Mouse (Mus musculus) embryonic facial prominence, embryonic 13.5 days (tissue): ENCODE measurements around the gene Dcp1b. TPM values are rescaled to one million over a fixed set of nuclear protein-coding genes. Genes with fewer than 3 reads are reported as not detected.

Experiments
- ATAC-seq: fragments of 200-750 bp; cut with Nextera tagmentation; 2 replicates; pipeline ENCODE4 v1.8.0; 2017; ENCODE audit warnings: low read depth; ENCODE audit not compliant: insufficient number of reproducible peaks, insufficient read depth, low FRiP score, low TSS enrichment
- H3K27ac ChIP-seq: fragments of 300-500 bp; sonication (generic); 2 replicates; pipeline ENCODE4 v1.5.1; 2015; ENCODE audit warnings: moderate library complexity, mild to moderate bottlenecking, inconsistent platforms
- H3K27me3 ChIP-seq: fragments of 300-500 bp; sonication (generic); 2 replicates; pipeline ENCODE4 v1.6.1; 2015; ENCODE audit warnings: mild to moderate bottlenecking, inconsistent platforms
- H3K36me3 ChIP-seq: fragments of 300-500 bp; sonication (generic); 2 replicates; pipeline ENCODE4 v1.6.1; 2015; ENCODE audit warnings: mild to moderate bottlenecking, inconsistent platforms
- H3K4me1 ChIP-seq: fragments of 300-500 bp; sonication (generic); 2 replicates; pipeline ENCODE4 v1.6.1; 2015; ENCODE audit warnings: inconsistent platforms
- H3K4me2 ChIP-seq: fragments of 300-500 bp; sonication (generic); 2 replicates; pipeline ENCODE4 v1.6.1; 2015; ENCODE audit warnings: moderate library complexity, mild to moderate bottlenecking, inconsistent platforms
- H3K4me3 ChIP-seq: fragments of 300-500 bp; sonication (generic); 2 replicates; pipeline ENCODE4 v1.5.1; 2015; ENCODE audit warnings: mild to moderate bottlenecking, inconsistent platforms
- H3K9ac ChIP-seq: fragments of 300-500 bp; sonication (generic); 2 replicates; pipeline ENCODE4 v1.6.1; 2015; ENCODE audit warnings: mild to moderate bottlenecking, inconsistent platforms
- H3K9me3 ChIP-seq: fragments of 300-500 bp; sonication (generic); 2 replicates; pipeline ENCODE4 v1.6.1; 2016; ENCODE audit warnings: inconsistent platforms
- WGBS: fragments of 180-500 bp; shearing (Covaris S2); methylation state at CpG from one replicate; pipeline ENCODE4 v1.1.7; 2015; ENCODE audit warnings: mixed read lengths; 5-methylcytosine and 5-hydroxymethylcytosine counted together
- polyA plus RNA-seq: library from polyadenylated mRNA; unstranded; fragments of >200 nt; fragmentation: Nextera tagmentation; extraction: Ambion mirVana; gene quantifications from 2 replicates; pipeline ENCODE4 v1.2.1, GENCODE M21; 2015

Dcp1b gene
- polyA plus RNA-seq, 1 experiment from 2014 or later = 9.6 TPM

GRCm38 (mm10) chr6:119217661-119218060 lies 42.6 kb downstream of the Dcp1b start:
- Histone ChIP-seq H3K4me1 (no peaks in the 10 kb centered on the region), H3K4me2 (no peak overlapping the region), H3K9me3 (no peaks in the 10 kb centered on the region), H3K9ac (no peak overlapping the region), H3K4me3 (no peak overlapping the region), H3K27me3 (no peaks in the 10 kb centered on the region), H3K27ac (no peak overlapping the region), H3K36me3 (peaks cover 66% of the 10 kb centered on the region)
- ATAC-seq = no peak
- WGBS = 73% methylated on average over 4 of the region's 4 CpGs

DNA sequence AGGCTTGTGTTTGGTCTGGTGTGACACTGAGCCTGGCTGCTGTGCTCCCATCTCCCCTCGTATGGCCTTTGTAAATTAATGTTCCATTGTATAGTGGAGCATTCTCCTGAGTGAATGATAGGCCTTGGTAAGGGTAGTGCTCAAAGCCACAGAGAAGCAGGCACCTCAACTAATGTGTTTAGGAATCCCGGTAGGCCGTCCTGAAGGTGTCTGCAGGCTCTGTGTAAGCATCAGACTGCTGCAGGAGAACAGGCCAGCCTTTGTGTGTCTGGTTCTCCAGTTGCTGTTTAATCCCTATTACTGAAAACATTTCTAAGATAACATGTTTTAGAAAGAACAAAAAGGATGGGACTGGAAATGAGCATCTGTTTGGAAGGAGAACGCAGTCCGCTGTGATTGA lies 43.5 kb downstream of the Dcp1b start:
- H3K9ac ChIP-seq = no peak overlapping the region
- no peaks in the 10 kb centered on the region for H3K9me3 ChIP-seq
- 85% methylated on average over 5 of the region's 5 CpGs for WGBS
- H3K36me3 ChIP-seq = peaks cover 57% of the 10 kb centered on the region
- ATAC-seq = no peak
- no peak overlapping the region for H3K4me3 ChIP-seq
- no peak overlapping the region for H3K4me2 ChIP-seq
- H3K27me3 ChIP-seq = no peaks in the 10 kb centered on the region
- H3K27ac ChIP-seq = no peak overlapping the region
- H3K4me1 ChIP-seq = no peaks in the 10 kb centered on the region

DNA sequence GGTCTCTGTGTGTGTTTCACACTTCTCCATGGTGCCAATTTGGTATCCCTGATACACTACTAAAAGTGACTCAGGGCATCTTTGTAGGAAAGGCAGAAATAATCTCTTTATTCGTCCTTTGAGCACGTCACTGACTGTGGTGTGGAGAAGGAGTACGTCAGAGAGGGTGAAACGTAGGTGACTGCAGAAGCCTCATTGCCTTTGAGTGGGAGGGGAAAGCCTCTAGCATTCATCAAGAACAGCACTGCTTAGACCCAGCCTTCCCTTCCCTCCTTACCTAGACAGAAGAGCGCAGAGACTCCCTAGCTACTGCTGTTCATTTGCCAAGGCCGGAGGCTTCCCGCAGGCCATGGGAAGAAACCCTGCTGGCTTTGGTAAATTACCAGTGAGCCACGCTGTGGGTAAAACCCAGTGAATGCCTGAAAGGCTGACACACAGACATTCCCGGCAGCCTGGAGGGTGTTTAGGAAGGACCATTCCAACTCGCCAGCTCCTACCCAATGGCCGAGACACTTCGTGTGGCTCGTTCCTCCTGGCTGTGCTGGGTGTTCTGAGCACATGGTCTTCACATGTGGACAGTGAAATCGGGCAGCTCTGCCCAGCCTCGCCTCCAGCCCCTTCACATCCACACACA lies 44.3 kb downstream of the Dcp1b start:
- no peak for ATAC-seq

DNA sequence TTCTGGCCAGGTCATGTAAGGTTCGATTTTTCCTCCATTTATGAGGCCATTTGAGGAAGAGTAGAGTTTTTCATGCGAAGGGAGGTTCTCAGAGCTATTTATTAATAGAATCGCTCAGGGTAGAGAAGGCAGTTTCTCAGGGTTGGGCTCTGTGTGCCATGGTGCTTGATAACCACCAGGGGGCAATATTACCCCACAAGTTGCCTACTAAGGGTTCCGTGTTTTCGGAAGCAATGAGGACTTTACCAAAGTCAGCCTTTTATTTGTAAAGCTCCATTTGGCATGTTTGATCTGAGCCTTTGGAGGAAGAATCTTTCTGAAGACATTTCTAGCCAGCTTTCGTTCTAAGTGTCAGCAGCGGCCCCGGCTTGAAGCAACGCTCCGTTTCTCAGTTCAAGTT lies 45.2 kb downstream of the Dcp1b start:
- no peak overlapping the region for H3K9ac ChIP-seq
- H3K27ac ChIP-seq = no peak overlapping the region
- WGBS = 54% methylated on average over 10 of the region's 10 CpGs
- H3K27me3 ChIP-seq = no peaks in the 10 kb centered on the region
- no peak overlapping the region for H3K4me3 ChIP-seq
- no peak for ATAC-seq
- no peak overlapping the region for H3K4me2 ChIP-seq
- no peaks in the 10 kb centered on the region for H3K4me1 ChIP-seq
- no peaks in the 10 kb centered on the region for H3K9me3 ChIP-seq
- peaks cover 44% of the 10 kb centered on the region for H3K36me3 ChIP-seq

More for the DNA sequence above, 44.3 kb downstream of the Dcp1b start:
- H3K4me1 ChIP-seq = no peaks in the 10 kb centered on the region
- H3K9ac ChIP-seq = no peak overlapping the region
- H3K4me3 ChIP-seq = no peak overlapping the region
- no peaks in the 10 kb centered on the region for H3K27me3 ChIP-seq
- 71% methylated on average over 15 of the region's 15 CpGs for WGBS
- no peak overlapping the region for H3K4me2 ChIP-seq
- no peak overlapping the region for H3K27ac ChIP-seq
- H3K36me3 ChIP-seq = peaks cover 53% of the 10 kb centered on the region
- no peaks in the 10 kb centered on the region for H3K9me3 ChIP-seq

GRCm38 (mm10) chr6:119224451-119225195 lies 49.6 kb downstream of the Dcp1b start:
- Histone ChIP-seq H3K27me3 (no peaks in the 10 kb centered on the region), H3K9me3 (no peaks in the 10 kb centered on the region), H3K36me3 (peaks cover 17% of the 10 kb centered on the region), H3K4me1 (no peaks in the 10 kb centered on the region), H3K4me2 (no peak overlapping the region), H3K27ac (no peak overlapping the region), H3K4me3 (no peak overlapping the region), H3K9ac (no peak overlapping the region)
- whole genome bisulfite sequencing = 79% methylated on average over 13 of the region's 13 CpGs
- ATAC-seq = no peak

- ATAC-seq = no peak
- no peak overlapping the region for H3K4me2 ChIP-seq
- 83% methylated on average over 12 of the region's 12 CpGs for WGBS
- peaks cover 16% of the 10 kb centered on the region for H3K36me3 ChIP-seq
- no peaks in the 10 kb centered on the region for H3K9me3 ChIP-seq
- H3K4me1 ChIP-seq = no peaks in the 10 kb centered on the region
- no peaks in the 10 kb centered on the region for H3K27me3 ChIP-seq
- H3K4me3 ChIP-seq = no peak overlapping the region
- H3K27ac ChIP-seq = no peak overlapping the region
- H3K9ac ChIP-seq = no peak overlapping the region
Measured at GRCm38 (mm10) chr6:119225226-119225625, 50.2 kb downstream of the Dcp1b start.

DNA sequence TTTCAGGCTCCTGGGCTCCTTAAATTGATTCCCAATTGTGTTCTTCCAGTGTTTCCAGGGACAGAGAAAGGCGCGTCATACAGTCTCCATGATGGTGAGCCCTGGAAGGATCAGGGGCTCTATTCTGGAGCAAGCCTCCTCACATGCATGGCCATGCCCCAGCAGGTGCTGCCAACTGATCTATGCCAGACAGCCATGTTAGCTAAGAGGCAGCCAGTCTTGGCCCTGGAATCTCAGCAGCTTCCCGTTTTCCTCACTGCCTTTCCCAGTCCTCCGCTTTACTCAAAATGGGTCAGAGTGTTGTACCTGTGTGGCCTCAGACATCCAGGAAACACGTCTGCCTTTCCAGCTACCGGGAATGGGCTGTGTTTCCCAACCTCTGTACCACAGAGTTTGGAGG lies 50.7 kb downstream of the Dcp1b start:
- WGBS = 87% methylated on average over 6 of the region's 6 CpGs
- no peak overlapping the region for H3K27ac ChIP-seq
- no peaks in the 10 kb centered on the region for H3K9me3 ChIP-seq
- H3K4me1 ChIP-seq = no peaks in the 10 kb centered on the region
- H3K9ac ChIP-seq = no peak overlapping the region
- H3K27me3 ChIP-seq = no peaks in the 10 kb centered on the region
- H3K4me2 ChIP-seq = no peak overlapping the region
- peaks cover 14% of the 10 kb centered on the region for H3K36me3 ChIP-seq
- H3K4me3 ChIP-seq = no peak overlapping the region
- ATAC-seq = no peak

DNA sequence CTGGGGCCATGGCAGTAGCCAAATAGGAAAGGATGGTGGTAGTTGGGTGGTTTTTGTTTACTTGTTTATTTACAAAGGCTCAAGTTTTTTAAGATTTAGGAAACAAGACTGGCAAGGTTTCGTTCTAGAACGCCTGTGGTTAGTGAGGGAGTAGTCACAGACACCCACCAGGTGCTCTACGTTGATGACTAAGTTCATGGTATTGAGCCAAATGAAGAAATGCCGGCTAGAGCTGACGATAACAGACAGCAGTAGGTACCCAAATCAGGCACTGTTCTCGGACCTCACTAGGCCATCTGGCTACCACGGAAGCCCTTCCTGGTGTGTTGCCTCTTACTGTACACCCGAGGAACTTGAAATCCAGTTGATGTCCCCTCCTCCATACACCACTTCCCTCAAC lies 51.9 kb downstream of the Dcp1b start:
- Histone ChIP-seq H3K36me3 (peaks cover 4% of the 10 kb centered on the region; the same call in 1 of the 2 replicates), H3K4me1 (no peaks in the 10 kb centered on the region), H3K27me3 (no peaks in the 10 kb centered on the region), H3K27ac (no peak overlapping the region), H3K9me3 (no peaks in the 10 kb centered on the region), H3K4me2 (no peak overlapping the region), H3K9ac (no peak overlapping the region), H3K4me3 (no peak overlapping the region)
- WGBS = 86% methylated on average over 8 of the region's 8 CpGs
- ATAC-seq = no peak

DNA sequence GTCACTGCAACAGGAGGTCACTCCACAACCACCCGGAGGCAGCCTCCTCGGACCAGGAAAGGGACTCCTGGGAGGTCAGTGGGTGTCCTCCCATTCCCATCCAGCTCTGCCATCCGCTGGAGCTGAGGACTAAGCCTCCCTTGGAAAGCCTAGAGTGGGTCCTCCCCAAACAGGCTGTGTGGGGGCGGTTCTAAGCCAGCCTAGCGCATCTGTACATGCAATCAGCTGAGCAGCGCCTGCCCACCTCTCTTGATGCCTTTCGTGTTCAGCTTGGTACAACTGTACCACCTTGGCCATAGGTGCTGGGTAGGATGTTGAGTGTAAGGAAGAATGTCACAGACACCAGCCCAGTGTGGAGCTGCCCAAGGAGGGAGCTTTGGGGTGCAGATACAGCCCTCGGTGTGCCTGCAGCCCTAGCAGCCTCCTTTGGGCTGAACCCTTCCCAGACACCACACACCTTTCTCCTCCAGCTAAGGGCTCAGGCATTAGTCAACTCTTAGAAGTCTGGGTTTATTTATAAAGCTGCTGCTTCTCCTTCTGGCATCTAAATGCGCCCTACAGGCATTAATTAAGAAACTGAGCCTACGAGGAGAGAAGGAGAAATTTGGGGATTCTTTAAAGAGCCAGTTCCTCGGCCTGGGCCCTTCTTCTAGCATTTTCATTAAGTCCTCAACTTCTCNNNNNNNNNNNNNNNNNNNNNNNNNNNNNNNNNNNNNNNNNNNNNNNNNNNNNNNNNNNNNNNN lies 54.0 kb downstream of the Dcp1b start:
- H3K9me3 ChIP-seq = no peaks in the 10 kb centered on the region
- H3K9ac ChIP-seq = no peak overlapping the region
- H3K4me2 ChIP-seq = no peak overlapping the region
- no peaks in the 10 kb centered on the region for H3K36me3 ChIP-seq
- H3K27me3 ChIP-seq = no peaks in the 10 kb centered on the region
- H3K4me3 ChIP-seq = no peak overlapping the region
- H3K27ac ChIP-seq = no peak overlapping the region
- H3K4me1 ChIP-seq = no peaks in the 10 kb centered on the region
- ATAC-seq = no peak
- WGBS = 65% methylated on average over 11 of the region's 11 CpGs

GRCm38 (mm10) chr6:119233066-119233465 lies 58.0 kb downstream of the Dcp1b start:
- no peak overlapping the region for H3K4me2 ChIP-seq
- no peaks in the 10 kb centered on the region for H3K36me3 ChIP-seq
- H3K4me3 ChIP-seq = no peak overlapping the region
- no peaks in the 10 kb centered on the region for H3K9me3 ChIP-seq
- peaks cover 5% of the 10 kb centered on the region; the same call in 1 of the 2 replicates for H3K4me1 ChIP-seq
- 44% methylated on average over 3 of the region's 3 CpGs for WGBS
- H3K9ac ChIP-seq = no peak overlapping the region
- no peak overlapping the region for H3K27ac ChIP-seq
- H3K27me3 ChIP-seq = no peaks in the 10 kb centered on the region
- ATAC-seq = no peak

GRCm38 (mm10) chr6:119235441-119235840 lies 60.4 kb downstream of the Dcp1b start:
- WGBS = 76% methylated on average over 5 of the region's 5 CpGs
- H3K4me3 ChIP-seq = no peak overlapping the region
- no peak overlapping the region for H3K9ac ChIP-seq
- no peaks in the 10 kb centered on the region for H3K27me3 ChIP-seq
- peaks cover 5% of the 10 kb centered on the region; the same call in 1 of the 2 replicates for H3K4me1 ChIP-seq
- H3K9me3 ChIP-seq = no peaks in the 10 kb centered on the region
- no peak overlapping the region for H3K27ac ChIP-seq
- no peak for ATAC-seq
- no peaks in the 10 kb centered on the region for H3K36me3 ChIP-seq
- no peak overlapping the region for H3K4me2 ChIP-seq
